Mouse (Mus musculus): ENCODE data around the gene Abhd18. TPM values are rescaled to one million over a fixed set of nuclear protein-coding genes. Genes with fewer than 3 reads are reported as not detected.
A peak's percentile ranks its signal among the peaks of the same experiment; 100 is the strongest.
"Not testable (repeated sequence)": the region's sequence is repeated elsewhere in the genome, so short reads cannot be mapped to it uniquely, and the experiment has no call there.

Gene Abhd18
- total RNA-seq (2021), result 10 to 100 TPM in 1 of 2 experiments, 1 to 10 TPM in 1; 9.8 to 10.4 TPM
- long read RNA-seq, experiment 1, partial matches to known transcripts, result 1 of 3 reads
- long read RNA-seq, experiment 1, other reads (novel, unspliced or antisense), result 2 of 3 reads
- long read RNA-seq, experiment 2, partial matches to known transcripts, result 0 of 5 reads
- long read RNA-seq, experiment 2, other reads (novel, unspliced or antisense), result 1 of 5 reads

DNA sequence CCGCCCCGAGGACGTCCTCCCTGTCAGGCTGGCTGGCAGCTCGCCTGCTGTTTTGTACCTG lies at the start of gene Abhd18:
TSS of gene Abhd18 (plus strand) at position 14 of the 61 bp plus-strand sequence.
- DNase-seq (ENCODE audit: low spot score in 2 of 2), result not testable (repeated sequence)

DNA sequence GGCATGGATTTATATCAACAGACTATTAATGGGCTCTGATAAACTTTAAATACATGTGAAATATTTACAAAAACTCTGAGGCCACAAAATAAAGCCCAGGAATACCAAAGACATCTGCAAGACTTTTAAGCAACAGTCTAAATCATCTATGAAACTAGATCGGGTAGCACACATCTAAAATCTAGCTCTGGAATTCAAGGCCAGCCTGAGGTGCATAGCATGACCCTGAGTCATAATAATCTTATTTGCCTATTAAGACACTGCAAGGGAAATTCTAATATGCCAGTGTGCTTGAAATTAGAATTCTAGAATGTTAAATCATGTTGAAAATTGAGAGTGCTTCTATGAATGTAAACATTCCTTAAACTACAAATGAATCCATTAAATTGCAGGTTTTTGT lies 48.7 kb upstream of the Abhd18 start:
- DNase-seq (ENCODE audit: low spot score in 2 of 2), result no peak

DNA sequence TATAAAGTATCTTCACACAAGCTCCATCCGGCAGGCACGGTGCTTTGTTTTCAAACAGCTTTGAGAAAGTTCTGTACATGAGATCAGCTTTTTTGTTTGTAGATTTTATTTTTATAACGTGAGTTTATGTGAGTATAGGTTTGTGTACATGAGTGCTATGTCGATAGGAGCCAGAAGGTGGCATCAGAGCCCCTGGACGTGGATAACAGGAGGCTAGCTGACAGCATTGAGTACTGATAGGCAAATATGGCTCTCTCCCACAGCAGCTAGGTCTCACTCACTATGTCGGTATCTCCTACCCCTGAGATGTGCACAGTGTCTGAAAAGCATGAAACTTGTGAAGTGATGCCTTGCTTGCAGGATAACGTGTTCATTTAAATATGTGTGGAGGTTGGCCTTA lies 48.3 kb upstream of the Abhd18 start:
- DNase-seq (ENCODE audit: low spot score in 2 of 2), result peak in 1 of 2 experiments; percentile 17

DNA sequence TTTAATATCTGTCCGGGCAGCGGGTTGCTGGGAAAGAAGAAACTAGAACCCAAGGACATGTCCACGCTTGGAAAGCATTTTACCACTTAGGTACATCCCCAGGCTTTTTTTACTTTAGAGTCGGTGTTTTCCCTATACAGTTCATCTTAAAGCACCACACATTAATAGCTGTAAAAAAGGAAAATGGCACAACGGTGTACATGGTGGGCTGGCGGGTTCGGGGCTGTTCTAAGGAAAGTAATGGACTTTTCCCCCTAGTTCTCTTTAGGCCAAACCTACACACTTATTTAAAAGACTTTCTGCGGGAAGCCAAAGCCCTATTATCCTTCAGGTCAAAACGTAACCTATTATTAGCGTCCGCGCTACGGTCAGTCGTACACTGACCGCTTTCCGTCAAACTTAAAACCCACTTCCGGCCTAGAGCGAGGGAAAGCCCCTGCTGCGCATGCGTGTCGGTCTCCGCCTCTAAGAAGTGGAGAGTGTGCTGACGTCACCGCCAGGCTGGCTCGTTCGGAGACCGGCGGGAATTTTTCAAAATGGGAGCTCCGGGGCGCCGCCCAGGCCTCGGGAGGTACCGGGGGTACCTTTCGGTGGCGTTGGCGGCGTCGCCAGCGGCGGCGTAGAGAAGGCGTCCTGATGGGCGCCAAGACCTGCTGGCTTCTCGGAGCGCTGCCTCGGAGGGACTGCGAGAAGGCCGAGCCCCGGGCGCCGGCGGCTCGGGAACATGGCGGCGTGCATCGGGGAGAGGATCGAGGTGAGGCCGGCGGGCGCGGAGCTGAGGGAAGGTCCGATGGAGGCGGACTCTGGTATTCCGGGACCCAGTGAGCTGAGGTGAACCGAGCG lies 47.0 kb upstream of the Abhd18 start, which contains the start of gene Plk4:
TSS of gene Plk4 (plus strand) at position 490 of the 843 bp plus-strand sequence.
- DNase-seq (ENCODE audit: low spot score in 2 of 2), result peak; percentile 94 to 95

DNA sequence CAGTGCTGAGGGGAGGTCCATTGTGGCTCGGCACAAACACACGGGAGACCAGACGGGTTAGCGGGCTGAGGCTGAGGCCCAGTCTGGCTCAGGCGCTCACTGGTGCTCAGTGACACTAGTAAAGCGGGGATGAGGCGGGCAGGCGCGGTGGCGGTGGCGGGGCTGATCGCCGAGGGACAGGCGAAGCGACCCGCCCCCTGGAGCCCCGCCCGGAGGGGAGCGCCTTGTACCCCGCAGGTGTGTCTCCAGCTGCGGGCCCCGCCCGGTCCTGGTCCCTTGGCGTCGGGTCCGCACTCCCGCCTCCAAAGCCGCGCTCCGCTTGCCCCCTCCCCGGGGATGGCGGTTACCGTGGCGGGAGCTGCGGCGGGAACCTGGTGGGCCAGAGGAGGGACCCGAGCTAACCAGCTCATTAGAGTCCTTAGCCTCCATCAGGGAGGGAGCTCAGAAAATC lies 46.4 kb upstream of the Abhd18 start:
- peak; percentile 14 to 27 for DNase-seq (ENCODE audit: low spot score in 2 of 2)

DNA sequence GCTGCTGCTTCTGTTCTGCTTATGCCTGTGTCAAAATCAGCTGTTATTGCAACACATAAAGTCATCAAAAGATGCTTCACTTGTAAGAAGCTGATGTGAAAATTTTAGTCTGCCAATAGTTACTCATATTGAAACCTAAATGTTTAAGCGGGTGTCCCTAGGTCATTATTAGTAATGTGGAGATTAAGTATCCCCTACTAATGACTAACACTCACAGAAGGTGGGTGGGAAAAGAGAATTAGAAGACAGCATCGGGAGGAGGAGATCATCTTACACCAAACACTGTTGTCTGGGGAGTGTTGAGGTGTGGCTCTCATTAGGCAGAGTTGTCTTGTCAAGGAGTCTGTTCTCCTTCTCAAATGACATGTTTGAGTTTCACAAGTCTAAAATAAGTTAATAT lies 39.9 kb upstream of the Abhd18 start:
- DNase-seq (ENCODE audit: low spot score in 2 of 2), result no peak

DNA sequence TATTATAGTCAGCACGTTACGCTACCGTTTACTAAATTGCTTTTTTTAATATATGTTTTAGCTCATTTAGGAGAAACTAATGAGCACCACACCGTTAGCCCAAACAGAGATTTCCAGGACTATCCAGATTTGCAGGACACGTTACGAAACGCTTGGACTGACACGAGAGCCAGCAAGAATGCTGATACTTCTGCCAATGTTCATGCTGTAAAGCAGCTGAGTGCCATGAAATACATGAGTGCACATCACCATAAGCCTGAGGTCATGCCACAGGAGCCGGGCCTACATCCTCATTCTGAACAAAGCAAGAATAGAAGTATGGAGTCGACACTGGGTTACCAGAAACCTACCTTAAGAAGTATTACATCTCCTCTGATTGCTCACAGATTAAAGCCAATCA lies 38.1 kb upstream of the Abhd18 start:
- no peak for DNase-seq (ENCODE audit: low spot score in 2 of 2)

DNA sequence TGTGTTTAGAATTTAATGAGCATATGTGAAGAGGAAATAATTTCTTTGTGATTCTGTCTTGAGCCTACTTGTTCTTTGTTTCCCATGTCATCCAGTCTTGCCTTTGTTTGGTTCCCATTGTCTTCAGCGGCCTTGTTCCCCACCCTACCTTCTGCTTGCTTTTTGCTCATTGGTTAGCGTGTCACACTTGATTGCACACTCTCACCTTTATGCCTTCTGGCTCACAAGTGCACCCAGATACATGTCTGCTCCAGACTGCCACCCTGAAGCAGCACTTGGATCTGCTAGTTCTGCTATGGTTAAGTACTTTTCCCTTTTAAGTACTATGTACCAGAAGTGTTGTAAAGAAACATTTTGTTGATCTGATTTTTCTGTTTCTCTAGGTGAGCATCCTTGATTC lies 36.9 kb upstream of the Abhd18 start:
- no peak for DNase-seq (ENCODE audit: low spot score in 2 of 2)

DNA sequence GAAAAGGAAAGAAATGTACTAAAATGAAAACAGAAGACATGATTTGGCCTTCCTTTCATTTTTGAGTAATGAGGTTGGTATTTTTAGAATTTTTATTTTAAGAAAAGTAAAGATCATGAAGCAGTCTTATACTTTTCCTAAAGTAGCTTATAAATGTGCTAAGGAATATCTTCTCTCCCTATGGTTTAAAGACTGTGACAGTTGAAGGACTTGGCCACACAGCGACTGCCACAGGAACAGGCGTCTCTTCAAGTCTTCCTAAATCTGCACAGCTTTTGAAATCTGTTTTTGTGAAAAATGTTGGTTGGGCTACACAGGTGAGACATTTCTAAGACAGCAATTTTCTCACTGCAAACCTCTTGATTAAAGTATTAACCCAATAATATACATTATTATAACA lies 33.5 kb upstream of the Abhd18 start:
- no peak for DNase-seq (ENCODE audit: low spot score in 2 of 2)

DNA sequence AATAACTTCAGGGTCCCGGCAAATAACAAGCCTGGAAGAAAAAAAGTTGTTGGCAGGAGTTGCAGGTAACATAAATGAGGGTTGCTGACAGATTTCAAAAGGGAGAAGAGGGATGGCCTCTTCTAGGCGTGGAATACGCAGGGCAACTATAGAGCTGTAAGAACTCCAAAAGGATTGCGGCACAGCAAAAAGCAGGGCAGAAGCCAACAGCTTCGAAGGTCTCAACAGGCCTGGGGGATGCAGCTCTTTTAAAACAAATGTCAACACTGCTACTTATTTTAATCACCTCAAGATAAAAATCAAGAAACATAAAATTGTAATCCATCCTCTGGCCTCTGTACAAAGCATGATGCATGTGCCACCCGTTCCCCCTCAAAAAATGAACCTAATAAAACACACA lies 1.2 kb upstream of the Abhd18 start:
- not testable (repeated sequence) for DNase-seq (ENCODE audit: low spot score in 2 of 2)

DNA sequence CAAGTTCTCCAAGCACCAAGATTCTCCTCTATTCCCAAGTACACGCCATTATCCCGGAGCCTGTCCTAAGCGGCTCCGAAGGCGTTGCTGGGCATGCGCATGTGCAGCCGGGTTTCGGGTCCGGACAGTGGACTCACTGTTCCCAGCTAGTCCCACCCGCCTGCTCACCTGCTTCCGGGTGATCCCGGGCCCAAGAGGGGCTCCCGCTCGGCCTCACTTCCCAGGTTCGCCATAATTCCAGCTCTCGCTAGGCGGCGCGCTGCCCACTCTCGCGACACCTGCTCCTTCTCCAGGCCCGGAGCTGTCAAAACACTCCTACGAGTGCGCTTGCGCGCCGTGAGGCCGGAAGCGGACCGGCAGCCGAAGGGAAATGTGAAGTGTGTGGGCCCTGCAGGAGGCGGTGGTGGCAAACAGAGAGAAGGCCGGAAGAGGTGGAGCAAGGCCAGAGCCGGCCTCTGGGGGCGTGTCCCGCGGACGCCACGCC lies 255 bp upstream of the Abhd18 start, which contains the start of gene Mfsd8:
TSS of gene Mfsd8 (minus strand) at position 414 of the 484 bp plus-strand sequence.
- peak; percentile 82 to 85 for DNase-seq (ENCODE audit: low spot score in 2 of 2)

DNA sequence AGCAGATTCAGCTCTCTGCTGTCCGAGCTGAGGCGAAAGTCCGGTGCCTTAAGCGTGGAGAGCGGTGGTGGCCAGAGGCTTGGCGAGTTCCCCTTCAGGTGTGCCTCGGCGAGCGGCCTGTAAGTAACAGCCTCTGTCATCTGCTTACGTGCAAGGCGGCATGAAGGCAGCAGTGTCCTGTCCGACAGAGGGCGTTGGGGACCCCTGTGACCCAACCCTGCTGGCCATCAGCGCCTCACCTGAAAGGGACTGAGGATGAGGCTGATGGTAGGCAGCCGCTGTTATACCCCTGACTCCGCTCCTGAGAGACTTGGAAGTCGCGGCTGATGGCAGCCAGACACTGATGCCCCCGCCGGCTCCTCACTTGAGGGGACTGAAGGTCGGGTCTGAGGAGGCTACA lies 248 bp downstream of the Abhd18 start:
- DNase-seq (ENCODE audit: low spot score in 2 of 2), result peak; percentile 5 to 13

DNA sequence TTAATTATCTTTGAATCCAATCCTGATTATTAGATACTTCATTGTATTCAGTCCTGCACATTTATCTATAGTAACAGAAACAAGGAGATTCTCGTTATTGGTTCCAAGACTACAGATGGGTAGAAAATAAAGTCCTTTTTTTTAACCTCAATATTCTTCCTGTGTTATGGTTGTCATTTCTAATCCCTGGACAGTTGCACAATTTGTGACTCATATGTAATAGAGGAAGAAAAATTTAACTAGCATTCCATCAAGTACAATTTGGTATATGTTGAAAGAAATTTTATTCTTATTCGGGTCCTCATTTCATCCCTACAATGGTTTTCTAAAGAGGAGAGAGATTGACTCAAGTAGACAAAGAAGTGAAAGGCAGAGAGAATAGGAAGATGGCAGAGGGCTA lies 1.2 kb downstream of the Abhd18 start:
- DNase-seq (ENCODE audit: low spot score in 2 of 2), result not testable (repeated sequence)

DNA sequence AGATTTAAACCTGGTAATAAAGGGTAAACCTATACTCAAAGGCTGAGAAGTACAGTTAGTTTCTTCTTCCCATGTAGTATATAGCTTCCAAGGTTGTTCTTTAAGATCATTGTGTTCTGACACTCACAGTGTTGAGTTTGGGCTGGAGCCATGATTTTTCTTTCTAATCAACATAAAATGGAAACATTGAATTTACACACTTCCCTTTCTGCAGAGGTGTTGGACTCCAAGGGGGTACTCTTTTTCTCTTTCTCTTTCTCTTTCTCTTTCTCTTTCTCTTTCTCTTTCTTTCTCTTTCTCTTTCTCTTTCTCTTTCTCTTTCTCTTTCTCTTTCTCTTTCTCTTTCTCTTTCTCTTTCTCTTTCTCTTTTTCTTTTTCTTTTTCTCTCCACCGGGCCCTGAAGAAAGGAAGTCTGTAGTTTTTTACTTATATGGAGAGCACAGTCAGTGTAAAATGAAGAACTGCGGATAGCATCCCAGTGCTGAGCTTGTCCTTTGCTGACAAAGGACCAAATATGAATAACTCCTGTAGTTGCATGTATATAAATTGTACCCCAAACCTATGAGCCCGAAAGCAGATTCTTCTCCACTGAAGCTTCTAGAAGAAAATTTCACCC lies 6.5 kb downstream of the Abhd18 start:
- not testable (repeated sequence) for DNase-seq (ENCODE audit: low spot score in 2 of 2)

DNA sequence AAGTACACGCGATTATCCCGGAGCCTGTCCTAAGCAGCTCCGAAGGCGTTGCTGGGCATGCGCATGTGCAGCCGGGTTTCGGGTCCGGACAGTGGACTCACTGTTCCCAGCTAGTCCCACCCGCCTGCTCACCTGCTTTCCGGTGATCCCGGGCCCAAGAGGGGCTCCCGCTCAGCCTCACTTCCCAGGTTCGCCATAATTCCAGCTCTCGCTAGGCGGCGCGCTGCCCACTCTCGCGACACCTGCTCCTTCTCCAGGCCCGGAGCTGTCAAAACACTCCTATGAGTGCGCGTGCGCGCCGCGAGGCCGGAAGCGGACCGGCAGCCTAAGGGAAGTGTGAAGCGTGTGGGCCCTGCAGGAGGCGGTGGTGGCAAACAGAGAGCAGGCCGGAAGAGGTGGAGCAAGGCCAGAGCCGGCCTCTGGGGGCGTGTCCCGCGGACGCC lies 47.1 kb downstream of the Abhd18 start:
- peak; percentile 86 to 98 for DNase-seq (ENCODE audit: low spot score in 2 of 2)

DNA sequence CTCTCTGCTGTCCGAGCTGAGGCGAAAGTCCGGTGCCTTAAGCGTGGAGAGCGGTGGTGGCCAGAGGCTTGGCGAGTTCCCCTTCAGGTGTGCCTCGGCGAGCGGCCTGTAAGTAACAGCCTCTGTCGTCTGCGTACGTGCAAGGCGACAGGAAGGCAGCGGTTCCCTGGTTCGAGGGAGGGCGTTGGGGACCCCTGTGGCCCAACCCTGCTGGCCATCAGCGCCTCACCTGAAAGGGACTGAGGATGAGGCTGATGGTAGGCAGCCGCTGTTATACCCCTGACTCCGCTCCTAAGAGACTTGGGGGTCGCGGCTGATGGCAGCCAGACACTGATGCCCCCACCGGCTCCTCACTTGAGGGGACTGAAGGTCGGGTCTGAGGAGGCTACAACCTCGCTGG lies 47.6 kb downstream of the Abhd18 start:
- DNase-seq (ENCODE audit: low spot score in 2 of 2), result peak in 1 of 2 experiments; percentile 4

DNA sequence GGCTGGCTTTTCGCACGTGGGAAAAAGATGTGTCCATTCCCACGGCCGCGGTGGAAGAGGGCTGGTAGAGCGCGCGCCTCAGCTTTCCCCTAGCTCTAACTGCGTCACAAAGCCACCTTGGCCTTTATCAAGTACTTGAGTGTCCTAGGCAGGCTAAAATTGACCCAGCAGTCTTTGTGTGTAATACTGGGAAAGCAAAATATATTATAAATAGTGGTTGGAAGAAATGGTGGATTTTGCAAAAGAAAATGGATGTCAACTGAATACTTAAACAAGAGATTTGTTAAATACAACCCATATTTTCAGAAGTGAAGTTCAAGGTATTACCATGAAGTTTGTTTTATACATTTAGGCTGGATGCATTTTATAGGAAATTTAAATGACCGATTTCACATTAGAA lies 55.7 kb downstream of the Abhd18 start, which contains the start of gene 1700034I23Rik:
TSS of gene 1700034I23Rik (minus strand) at position 101 of the 400 bp plus-strand sequence.
- DNase-seq (ENCODE audit: low spot score in 2 of 2), result not testable (repeated sequence)

DNA sequence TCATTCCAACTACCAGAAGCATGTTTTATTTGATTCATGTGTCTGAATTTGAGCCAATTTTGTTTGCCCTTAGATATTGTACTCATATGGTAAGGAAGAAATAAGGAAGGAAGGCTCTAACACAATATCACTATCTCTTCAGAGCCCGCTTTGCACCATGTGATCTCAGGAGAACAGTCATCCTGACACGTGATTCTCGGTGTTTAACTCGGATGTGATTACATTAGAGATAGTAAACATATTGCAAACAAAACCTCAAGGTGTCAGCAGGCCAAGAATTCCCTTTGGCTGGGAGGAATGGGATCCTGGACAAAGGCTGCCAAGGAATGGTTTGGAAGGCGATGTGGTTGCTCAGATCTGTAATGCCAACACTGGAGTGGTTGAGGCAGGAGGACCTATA lies 91.4 kb downstream of the Abhd18 start:
- DNase-seq (ENCODE audit: low spot score in 2 of 2), result no peak

DNA sequence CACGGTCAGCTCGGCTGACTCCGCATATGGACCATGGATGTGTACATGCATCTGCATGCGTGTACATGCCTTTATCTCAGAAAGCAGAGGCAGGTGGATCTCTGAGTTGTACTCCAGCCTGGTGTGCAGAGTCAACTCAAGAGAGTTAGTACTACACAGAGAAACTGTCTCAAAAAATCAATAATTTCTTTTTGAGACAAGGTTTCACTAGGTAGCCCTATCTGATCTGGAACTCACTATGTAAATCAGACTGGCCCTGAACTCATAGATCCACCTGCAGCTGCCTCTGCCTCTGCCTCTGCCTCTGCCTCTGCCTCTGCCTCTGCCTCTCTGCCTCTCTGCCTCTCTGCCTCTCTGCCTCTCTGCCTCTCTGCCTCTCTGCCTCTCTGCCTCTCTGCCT lies 91.8 kb downstream of the Abhd18 start:
- no peak for DNase-seq (ENCODE audit: low spot score in 2 of 2)

DNA sequence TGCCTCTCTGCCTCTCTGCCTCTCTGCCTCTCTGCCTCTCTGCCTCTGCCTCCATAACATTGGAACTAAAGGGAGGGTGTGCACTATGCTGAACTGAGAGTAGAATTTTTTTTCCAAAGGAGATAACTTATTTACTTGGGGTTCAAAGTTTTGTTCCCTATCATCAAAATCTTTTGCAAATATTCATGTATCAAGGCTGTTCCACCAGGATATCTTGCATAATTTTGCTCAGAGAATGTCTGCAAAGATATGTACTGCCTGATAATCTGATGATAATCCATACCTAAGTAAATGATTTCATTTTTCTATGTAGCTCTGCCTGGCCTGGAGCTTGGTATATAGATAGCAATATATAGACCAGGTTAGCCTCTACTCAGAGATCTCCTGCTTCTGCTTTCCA lies 92.2 kb downstream of the Abhd18 start:
- DNase-seq (ENCODE audit: low spot score in 2 of 2), result no peak

DNA sequence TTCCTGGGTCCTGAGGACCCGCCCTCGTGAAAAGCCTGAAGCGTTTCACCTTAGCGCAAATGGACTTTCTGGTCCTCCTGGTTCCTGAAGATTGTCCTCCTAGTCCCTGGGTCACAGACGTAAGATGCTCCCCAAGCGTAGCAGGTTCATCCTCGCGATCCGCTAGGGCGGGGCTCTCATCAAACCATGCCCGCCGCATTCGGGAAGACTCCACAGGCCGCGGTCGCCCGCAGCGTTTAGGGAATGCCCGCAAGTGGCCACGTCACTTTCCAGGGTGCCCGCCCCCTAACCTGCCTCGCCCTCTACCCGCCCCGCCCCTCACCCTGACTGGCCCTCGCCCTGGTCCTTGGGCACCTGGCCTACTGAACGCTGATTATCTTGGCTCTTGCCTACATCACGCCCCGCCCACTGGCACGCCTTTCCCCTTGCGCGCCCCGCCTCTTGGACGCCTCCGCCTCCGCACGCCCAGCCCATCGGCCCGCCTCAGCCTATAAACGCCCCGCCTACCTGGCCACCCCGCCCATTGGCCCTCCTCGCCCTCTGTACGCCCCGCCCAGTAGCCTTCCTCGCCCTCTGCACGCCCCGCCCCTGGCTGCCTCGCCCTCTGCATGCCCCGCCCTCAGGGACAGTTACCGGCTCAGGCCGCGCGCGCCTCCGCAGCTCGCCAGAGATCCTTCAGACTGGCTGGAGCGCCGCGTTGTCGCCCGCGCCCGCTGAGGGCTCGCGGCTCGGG lies 102.6 kb downstream of the Abhd18 start, which contains the start of gene Larp1b:
TSS of gene Larp1b (plus strand) at position 659 of the 733 bp plus-strand sequence.
- peak; percentile 100 for DNase-seq (ENCODE audit: low spot score in 2 of 2)
